Mouse (Mus musculus): Measurements from ENCODE around the gene Ipmk.

- TF ChIP-seq CTCF (IDR thresholded peaks at IDR 0.05; ENCODE audit: extremely low read depth, insufficient read depth, low read length) = no peak
- TF ChIP-seq POLR2A (IDR thresholded peaks at IDR 0.05; ENCODE audit: extremely low read depth, insufficient read depth, low read length) = no peak
Measured at GRCm38 (mm10) chr10:71399399-71399798, 51.8 kb downstream of the Ipmk start.
